Mouse (Mus musculus): ENCODE measurements around the gene Dcaf6. TPM values are rescaled to one million over a fixed set of nuclear protein-coding genes. Genes with fewer than 3 reads are reported as not detected.

Dcaf6 gene
- total RNA-seq, 2 experiments from 2014 or later, result 89.9 to 92.7 TPM

GRCm38 (mm10) chr1:165308180-165308579 lies 152.1 kb downstream of the Dcaf6 start:
- intact Hi-C loops (cut with DNase I), result no loop called here
- Histone ChIP-seq H3K4me3 (no peak overlapping the region), H3K27ac (no peak overlapping the region)
- no peak for TF ChIP-seq CTCF (IDR thresholded peaks at IDR 0.05)
- DNase-seq (ENCODE audit: extremely low spot score in 1 of 2, low spot score in 2 of 2), result no peak

DNA sequence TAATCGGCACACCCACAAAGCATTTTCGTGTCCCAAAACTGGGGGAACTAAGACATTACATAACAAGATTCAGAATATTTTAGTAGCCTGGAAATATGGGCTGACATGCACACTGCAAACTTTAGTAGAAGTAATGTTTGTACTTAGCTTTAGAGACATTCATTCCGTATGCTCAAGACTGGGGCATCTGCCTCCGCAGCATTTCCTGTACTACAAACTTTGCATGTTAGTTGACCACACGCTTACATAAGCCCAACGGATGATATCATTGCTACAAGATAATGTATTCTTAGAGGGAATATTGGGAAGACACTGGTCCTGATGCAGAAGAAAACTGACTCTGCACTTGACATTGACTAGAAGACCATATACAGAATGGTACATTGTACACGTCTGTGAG lies 155.9 kb downstream of the Dcaf6 start:
- intact Hi-C loops (cut with DNase I), result no loop called here
- no peak overlapping the region for H3K4me3 ChIP-seq
- no peak for DNase-seq (ENCODE audit: extremely low spot score in 1 of 2, low spot score in 2 of 2)
- TF ChIP-seq CTCF (IDR thresholded peaks at IDR 0.05), result no peak
- no peak overlapping the region for H3K27ac ChIP-seq

- H3K4me3 ChIP-seq, result no peak overlapping the region
- H3K27ac ChIP-seq, result no peak overlapping the region
- intact Hi-C loops (cut with DNase I), result no loop called here
- DNase-seq (ENCODE audit: extremely low spot score in 1 of 2, low spot score in 2 of 2), result no peak
- TF ChIP-seq CTCF (IDR thresholded peaks at IDR 0.05), result no peak
Observed at GRCm38 (mm10) chr1:165303209-165303608, 157.1 kb downstream of the Dcaf6 start.

- Histone ChIP-seq H3K27ac (no peak overlapping the region), H3K4me3 (no peak overlapping the region)
- intact Hi-C loops (cut with DNase I), result no loop called here
- TF ChIP-seq CTCF (IDR thresholded peaks at IDR 0.05), result no peak
- DNase-seq (ENCODE audit: extremely low spot score in 1 of 2, low spot score in 2 of 2), result no peak
Observed at GRCm38 (mm10) chr1:165302455-165303208, 157.6 kb downstream of the Dcaf6 start.

GRCm38 (mm10) chr1:165301567-165301966 lies 158.7 kb downstream of the Dcaf6 start:
- Histone ChIP-seq H3K4me3 (no peak overlapping the region), H3K27ac (no peak overlapping the region)
- DNase-seq (ENCODE audit: extremely low spot score in 1 of 2, low spot score in 2 of 2), result no peak
- no peak for TF ChIP-seq CTCF (IDR thresholded peaks at IDR 0.05)
- intact Hi-C loops (cut with DNase I), result no loop called here

- H3K4me3 ChIP-seq, result no peak overlapping the region
- DNase-seq (ENCODE audit: extremely low spot score in 1 of 2, low spot score in 2 of 2), result no peak
- H3K27ac ChIP-seq, result no peak overlapping the region
- intact Hi-C loops (cut with DNase I), result no loop called here
- no peak for TF ChIP-seq CTCF (IDR thresholded peaks at IDR 0.05)
Observed at GRCm38 (mm10) chr1:165301108-165301507, 159.2 kb downstream of the Dcaf6 start.

GRCm38 (mm10) chr1:165295489-165295888 lies 164.8 kb downstream of the Dcaf6 start, which contains the start of gene Gpr161:
Gene Gpr161, plus strand, starts transcription at chr1:165295789.
- no peak for DNase-seq (ENCODE audit: extremely low spot score in 1 of 2, low spot score in 2 of 2)
- TF ChIP-seq CTCF (IDR thresholded peaks at IDR 0.05), result no peak
- Histone ChIP-seq H3K4me3 (no peak within 1 kb of the TSS), H3K27ac (no peak within 1 kb of the TSS)
- intact Hi-C loops (cut with DNase I), result no loop called here

- Histone ChIP-seq H3K27ac (no peak overlapping the region), H3K4me3 (no peak overlapping the region)
- intact Hi-C loops (cut with DNase I), result no loop called here
- DNase-seq (ENCODE audit: extremely low spot score in 1 of 2, low spot score in 2 of 2), result no peak
- TF ChIP-seq CTCF (IDR thresholded peaks at IDR 0.05), result no peak
Observed at GRCm38 (mm10) chr1:165291606-165292005, 168.7 kb downstream of the Dcaf6 start.

DNA sequence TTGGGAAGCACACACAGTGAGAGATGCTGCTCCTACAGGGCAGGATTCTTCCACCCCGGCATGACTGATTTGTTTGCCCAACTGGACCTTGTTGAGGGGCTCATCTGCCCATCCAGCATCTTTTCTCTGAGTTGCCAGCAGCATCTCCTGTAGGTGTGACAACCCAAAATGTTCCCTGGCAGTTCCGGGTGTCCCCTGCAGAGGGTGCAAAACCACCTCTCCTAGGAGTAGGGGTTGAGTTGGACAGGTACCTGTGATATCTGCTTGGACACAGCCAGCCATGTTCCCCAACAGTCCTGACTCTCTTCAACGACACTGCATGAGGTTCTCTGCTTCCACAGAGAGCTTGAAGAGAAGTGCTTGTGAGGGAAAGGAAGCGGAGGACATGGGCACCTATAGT lies 170.4 kb downstream of the Dcaf6 start:
- Histone ChIP-seq H3K4me3 (no peak overlapping the region), H3K27ac (no peak overlapping the region)
- no peak for DNase-seq (ENCODE audit: extremely low spot score in 1 of 2, low spot score in 2 of 2)
- peak; percentile 15 for TF ChIP-seq CTCF (IDR thresholded peaks at IDR 0.05)
- intact Hi-C loops (cut with DNase I), result no loop called here

GRCm38 (mm10) chr1:165288165-165288564 lies 172.1 kb downstream of the Dcaf6 start:
- H3K4me3 ChIP-seq, result no peak overlapping the region
- intact Hi-C loops (cut with DNase I), result no loop called here
- no peak overlapping the region for H3K27ac ChIP-seq
- TF ChIP-seq CTCF (IDR thresholded peaks at IDR 0.05), result no peak
- DNase-seq (ENCODE audit: extremely low spot score in 1 of 2, low spot score in 2 of 2), result no peak

DNA sequence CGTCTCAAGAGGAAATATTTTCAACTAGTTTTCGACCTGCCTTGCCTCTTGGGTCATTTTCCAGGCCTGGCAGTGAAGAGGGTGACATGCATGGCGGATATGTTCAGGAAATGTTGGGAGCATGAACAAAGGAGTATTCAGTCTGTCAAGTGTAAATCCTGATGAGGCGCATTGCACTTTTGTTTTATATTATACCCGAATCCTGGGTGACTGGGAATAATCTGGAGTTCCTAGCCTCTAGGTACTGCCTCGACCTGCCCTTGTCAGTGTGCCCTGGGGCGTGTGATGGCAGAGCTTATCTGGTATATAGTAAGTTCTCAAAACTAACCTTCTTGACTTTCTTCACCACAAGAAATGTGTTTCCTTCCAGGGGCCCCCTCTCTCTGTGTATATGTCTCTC lies 176.2 kb downstream of the Dcaf6 start:
- no peak overlapping the region for H3K4me3 ChIP-seq
- TF ChIP-seq CTCF (IDR thresholded peaks at IDR 0.05), result no peak
- DNase-seq (ENCODE audit: extremely low spot score in 1 of 2, low spot score in 2 of 2), result no peak
- no peak overlapping the region for H3K27ac ChIP-seq
- intact Hi-C loops (cut with DNase I), result no loop called here

- H3K4me3 ChIP-seq, result peak overlapping the region; percentile 75
- intact Hi-C loops (cut with DNase I), result no loop called here
- H3K27ac ChIP-seq, result no peak overlapping the region
- no peak for DNase-seq (ENCODE audit: extremely low spot score in 1 of 2, low spot score in 2 of 2)
- no peak for TF ChIP-seq CTCF (IDR thresholded peaks at IDR 0.05)
Observed at GRCm38 (mm10) chr1:165282967-165283345, 177.3 kb downstream of the Dcaf6 start.

Measured in left cerebral cortex, adult 2 months (tissue).